Mouse (Mus musculus) small intestine, adult 2 months (tissue): ENCODE measurements around the gene Rhox11. TPM values are rescaled to one million over a fixed set of nuclear protein-coding genes. Genes with fewer than 3 reads are reported as not detected.
"Not testable (repeated sequence)": the region's sequence is repeated elsewhere in the genome, so short reads cannot be mapped to it uniquely, and the experiment has no call there.

Experiments
- H3K27ac ChIP-seq: fragments of 200-500 bp; 2 replicates; pipeline ENCODE4 v1.5.1; 2012; ENCODE audit warnings: low read depth, low read length, control low read depth, inconsistent platforms; ENCODE audit not compliant: insufficient read depth
- H3K27me3 ChIP-seq: fragments of 200-500 bp; 2 replicates; pipeline ENCODE4 v1.6.1; 2012; ENCODE audit warnings: mild to moderate bottlenecking, moderate library complexity, low read length, inconsistent platforms; ENCODE audit not compliant: control insufficient read depth, insufficient read depth
- H3K36me3 ChIP-seq: fragments of 200-500 bp; 2 replicates; pipeline ENCODE4 v1.6.1; 2012; ENCODE audit warnings: mild to moderate bottlenecking, low read length, control low read depth, inconsistent platforms; ENCODE audit not compliant: control insufficient read depth, insufficient read depth
- H3K4me1 ChIP-seq: fragments of 200-500 bp; 2 replicates; pipeline ENCODE4 v1.6.1; 2012; ENCODE audit warnings: low read length, inconsistent platforms, mixed read lengths; ENCODE audit not compliant: control insufficient read depth, insufficient read depth, insufficient read length
- H3K4me3 ChIP-seq: fragments of 200-500 bp; 2 replicates; pipeline ENCODE4 v1.5.1; 2012; ENCODE audit warnings: low read depth, mild to moderate bottlenecking, control low read depth, inconsistent platforms, low read length, moderate library complexity
- CTCF ChIP-seq: fragments of 200-500 bp; IDR thresholded peaks from 2 replicates; pipeline ENCODE4 v1.5.1; 2012; ENCODE audit warnings: low read depth, mild to moderate bottlenecking, control low read depth, inconsistent platforms, low read length, moderate library complexity, mixed read lengths; ENCODE audit not compliant: insufficient replicate concordance, insufficient read length; ENCODE audit errors: extremely low read depth
- POLR2A ChIP-seq: fragments of 200-500 bp; IDR thresholded peaks from 2 replicates; pipeline ENCODE4 v1.6.1; 2012; ENCODE audit warnings: low read depth, mild to moderate bottlenecking, control low read depth, inconsistent platforms, low read length, moderate library complexity
- WGBS: fragments of 180-500 bp; shearing (Covaris S2); methylation state at CpG from one replicate; pipeline ENCODE4 v1.1.7; 2018; 5-methylcytosine and 5-hydroxymethylcytosine counted together
- polyA plus RNA-seq: library from polyadenylated mRNA; depleted of rRNA; stranded (reverse); fragments of >200 nt; gene quantifications from 2 replicates; pipeline ENCODE4 v1.2.3, GENCODE M21; 2012; rRNA removed

The Rhox11 gene
- polyA plus RNA-seq: not detected in 2 replicates

DNA sequence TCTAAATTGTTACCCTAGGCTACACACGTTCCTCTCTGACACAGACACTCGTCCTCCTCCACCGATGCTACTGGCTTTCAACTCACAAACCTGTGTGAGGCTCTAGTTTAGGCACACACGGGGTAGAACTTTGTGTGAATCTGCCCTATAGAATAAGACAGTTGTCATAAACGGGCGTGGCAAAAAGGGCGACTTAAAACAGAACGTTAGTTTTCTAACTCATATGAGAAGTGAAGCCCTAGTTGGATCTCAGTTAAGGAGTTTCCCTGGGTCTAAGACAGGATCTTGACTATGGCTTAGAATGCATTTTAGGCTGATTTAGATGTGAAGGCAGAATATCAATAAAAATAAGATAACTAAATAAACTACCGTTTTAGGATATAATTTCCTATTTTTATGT, at the start of gene Rhox11:
Gene Rhox11, minus strand, starts transcription at position 101 of the 400 bp plus-strand sequence.
- no peaks in the 10 kb centered on the region for H3K27me3 ChIP-seq
- no peak for TF ChIP-seq CTCF
- TF ChIP-seq POLR2A: no peak
- 75% methylated on average over 9 of the region's 9 CpGs for WGBS

DNA sequence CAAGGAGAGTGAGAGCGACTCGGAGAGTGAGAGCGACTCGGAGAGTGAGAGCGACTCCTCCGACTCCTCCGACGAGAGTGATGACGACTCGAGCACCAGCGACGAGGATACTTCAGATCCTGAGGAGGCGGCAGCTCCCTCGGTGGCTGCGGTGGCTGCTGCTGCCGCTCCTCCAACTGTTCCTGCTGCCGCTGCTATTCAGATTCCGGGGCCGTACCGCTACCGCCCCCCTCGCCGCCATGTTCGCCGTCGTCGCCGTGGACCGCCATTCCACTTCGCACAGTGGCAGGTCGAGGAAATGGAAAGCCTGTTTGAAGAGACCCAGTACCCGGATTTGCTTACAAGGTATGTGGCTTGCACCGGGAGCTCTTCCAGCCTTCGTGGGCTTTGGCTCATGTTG, 36.5 kb upstream of the Rhox11 start:
- no peak overlapping the region for H3K4me3 ChIP-seq
- no peaks in the 10 kb centered on the region for H3K4me1 ChIP-seq
- no peak overlapping the region for H3K27ac ChIP-seq
- TF ChIP-seq POLR2A: no peak
- no peak for TF ChIP-seq CTCF
- no peaks in the 10 kb centered on the region for H3K27me3 ChIP-seq
- no peaks in the 10 kb centered on the region for H3K36me3 ChIP-seq
- WGBS: 90% methylated on average over 34 of the region's 34 CpGs

More for the DNA sequence above, at the start of gene Rhox11:
- Histone ChIP-seq H3K4me3 (no peak within 1 kb of the TSS), H3K4me1 (no peaks in the 10 kb centered on the region), H3K36me3 (no peaks in the 10 kb centered on the region), H3K27ac (no peak within 1 kb of the TSS)

DNA sequence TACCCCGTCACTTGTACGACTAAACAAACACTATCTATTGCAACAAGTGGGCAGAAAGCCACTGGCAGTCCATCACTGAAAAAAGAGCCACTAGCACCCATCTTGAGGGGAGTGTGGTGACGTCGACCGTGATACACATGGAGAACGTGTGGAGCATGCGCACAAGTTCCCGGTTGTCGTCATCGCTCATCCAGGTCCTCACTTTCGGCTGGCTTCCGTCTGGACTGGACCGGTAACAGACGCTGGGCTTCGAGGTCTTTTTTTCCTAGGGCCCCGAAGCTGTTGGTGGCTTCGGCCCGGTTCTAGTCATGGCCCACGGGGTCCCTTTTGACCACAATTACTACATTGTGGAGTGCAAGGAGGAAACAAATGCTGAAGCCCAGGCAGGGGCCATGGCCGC, 36.0 kb upstream of the Rhox11 start, which contains the start of gene Rhox13:
Gene Rhox13, plus strand, starts transcription at position 238 of the 400 bp plus-strand sequence.
- WGBS: 94% methylated on average over 20 of the region's 20 CpGs
- Histone ChIP-seq H3K27ac (no peak within 1 kb of the TSS), H3K4me1 (no peaks in the 10 kb centered on the region), H3K27me3 (no peaks in the 10 kb centered on the region), H3K4me3 (no peak within 1 kb of the TSS), H3K36me3 (no peaks in the 10 kb centered on the region)
- TF ChIP-seq POLR2A: no peak
- no peak for TF ChIP-seq CTCF

DNA sequence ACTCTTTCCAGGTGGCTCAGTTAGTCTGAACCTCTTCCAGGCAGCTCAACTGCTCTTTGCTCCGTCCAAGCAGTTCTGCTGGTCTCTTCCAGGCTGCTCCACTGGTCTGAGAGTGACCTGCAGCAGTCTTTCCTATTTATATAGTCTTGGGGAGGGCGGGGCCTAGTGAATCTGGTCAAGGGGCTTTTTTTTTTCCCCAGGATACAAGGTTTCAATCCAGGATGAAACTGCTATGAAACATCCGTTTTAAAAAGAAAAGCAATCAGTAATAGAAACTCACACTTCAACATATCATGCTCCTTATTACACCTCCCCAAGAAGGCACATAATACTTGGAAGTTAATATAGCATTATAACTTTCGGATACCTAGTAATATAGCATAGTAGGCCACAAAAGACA, 25.9 kb upstream of the Rhox11 start, which contains the start of gene Rhox12:
Gene Rhox12, minus strand, starts transcription at position 101 of the 400 bp plus-strand sequence.
- no peak for TF ChIP-seq POLR2A
- WGBS: 62% methylated on average over 4 of the region's 4 CpGs
- Histone ChIP-seq H3K27me3 (no peaks in the 10 kb centered on the region), H3K4me1 (no peaks in the 10 kb centered on the region), H3K4me3 (no peak within 1 kb of the TSS), H3K36me3 (no peaks in the 10 kb centered on the region), H3K27ac (no peak within 1 kb of the TSS)

DNA sequence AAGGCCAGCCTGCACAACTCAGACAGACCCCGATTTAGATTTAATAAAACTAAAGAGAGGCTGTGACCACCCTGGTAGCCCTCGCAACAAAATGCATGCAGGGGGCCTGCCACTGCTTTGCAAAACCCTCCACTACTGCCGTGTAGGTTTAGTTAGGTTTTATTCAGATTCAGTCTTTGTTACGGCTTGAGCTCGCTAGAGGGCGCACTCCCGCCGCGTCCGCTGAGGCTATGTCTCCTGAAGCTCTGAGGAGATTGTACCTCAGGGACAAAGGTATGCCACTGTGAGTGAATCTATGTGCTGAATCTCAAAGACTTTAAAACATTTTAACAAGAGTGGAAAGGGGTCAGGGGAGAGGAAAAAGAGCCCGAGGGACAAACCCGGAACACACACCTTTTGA, 715 bp downstream of the Rhox11 start:
- no peaks in the 10 kb centered on the region for H3K27me3 ChIP-seq
- no peaks in the 10 kb centered on the region for H3K4me1 ChIP-seq
- peak; percentile 70; the same call in 1 of the 2 replicates for TF ChIP-seq CTCF
- TF ChIP-seq POLR2A: no peak
- no peaks in the 10 kb centered on the region for H3K36me3 ChIP-seq
- WGBS: 16% methylated on average over 12 of the region's 12 CpGs
- no peak overlapping the region for H3K4me3 ChIP-seq
- no peak overlapping the region for H3K27ac ChIP-seq

DNA sequence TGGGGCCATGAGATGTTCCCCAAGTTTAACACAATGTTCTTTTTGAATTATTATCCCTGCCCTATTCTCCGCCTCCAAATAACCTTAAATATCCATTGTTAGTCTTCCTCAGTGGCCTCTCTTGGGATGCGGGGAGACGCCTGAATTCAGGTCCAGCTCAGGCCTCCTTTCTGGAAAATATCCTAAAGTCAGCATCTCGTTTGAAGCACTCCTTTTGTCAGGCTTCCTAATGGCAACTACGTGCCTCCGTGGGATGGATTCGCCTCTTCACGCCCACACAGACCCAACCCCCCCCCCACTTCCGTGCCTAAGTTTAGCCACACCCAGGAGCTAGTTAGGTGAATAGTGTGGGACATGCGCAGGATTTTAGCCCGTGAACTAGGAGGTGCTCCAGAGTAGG, 18.8 kb downstream of the Rhox11 start, which contains the start of gene Rhox10:
Gene Rhox10, plus strand, starts transcription at position 301 of the 400 bp plus-strand sequence.
- 86% methylated on average over 11 of the region's 11 CpGs for WGBS
- Histone ChIP-seq H3K27me3 (no peaks in the 10 kb centered on the region), H3K4me3 (no peak within 1 kb of the TSS), H3K36me3 (no peaks in the 10 kb centered on the region), H3K27ac (no peak within 1 kb of the TSS), H3K4me1 (no peaks in the 10 kb centered on the region)
- no peak for TF ChIP-seq CTCF
- no peak for TF ChIP-seq POLR2A

DNA sequence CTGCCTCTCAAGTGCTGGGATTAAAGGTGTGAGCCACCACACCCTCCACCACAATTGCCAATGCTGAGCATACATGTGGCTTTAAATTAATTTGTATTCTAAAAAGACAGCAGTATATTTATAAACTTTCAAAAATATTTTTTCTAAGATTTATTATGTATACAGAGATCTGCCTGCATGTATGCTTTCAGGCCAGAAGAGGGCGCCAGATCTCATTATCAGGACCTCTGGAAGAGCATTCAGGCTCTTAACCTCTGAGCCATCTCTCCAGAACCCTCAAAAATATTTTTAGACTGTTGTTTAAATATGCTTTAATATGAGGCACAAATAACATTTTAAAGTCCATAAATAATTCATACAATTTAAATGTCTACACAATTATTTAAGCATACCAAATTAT, 23.4 kb downstream of the Rhox11 start:
- no peak for TF ChIP-seq CTCF
- TF ChIP-seq POLR2A: no peak
- H3K27ac ChIP-seq: no peak overlapping the region
- H3K36me3 ChIP-seq: no peaks in the 10 kb centered on the region

DNA sequence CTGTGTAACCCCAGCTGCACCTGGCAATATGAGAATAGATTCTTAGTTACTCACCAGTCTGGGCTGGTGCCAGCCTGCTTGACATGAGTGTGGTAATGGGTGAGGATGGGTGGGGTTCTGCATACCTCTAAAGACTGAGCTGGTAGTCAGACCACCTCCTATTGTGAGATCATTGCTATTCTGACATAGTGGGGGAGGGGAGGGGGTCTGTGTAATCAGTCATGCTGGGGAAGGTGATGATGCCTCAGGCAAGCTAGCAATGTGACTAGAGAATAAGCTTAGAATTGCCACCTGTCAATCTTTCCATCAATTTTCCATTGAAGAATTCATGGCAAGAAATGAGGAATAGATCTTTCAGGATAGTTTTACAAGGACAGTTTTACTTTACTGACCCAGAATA, 41.9 kb downstream of the Rhox11 start, which contains the start of gene Btg1-ps2:
Gene Btg1-ps2, minus strand, starts transcription at position 101 of the 400 bp plus-strand sequence.
- not testable (repeated sequence) for H3K4me1 ChIP-seq

More for the DNA sequence above, 23.4 kb downstream of the Rhox11 start:
- Histone ChIP-seq H3K27me3 (no peaks in the 10 kb centered on the region), H3K4me3 (no peak overlapping the region), H3K4me1 (no peaks in the 10 kb centered on the region)
- 0% methylated on average over 1 of the region's 1 CpGs for WGBS

More for the DNA sequence above, 41.9 kb downstream of the Rhox11 start, which contains the start of gene Btg1-ps2:
- H3K36me3 ChIP-seq, H3K27ac ChIP-seq, H3K4me3 ChIP-seq, H3K27me3 ChIP-seq: not testable (repeated sequence)
